Mouse (Mus musculus): Measurements from ENCODE around the gene Gpr162. TPM values are rescaled to one million over a fixed set of nuclear protein-coding genes. Genes with fewer than 3 reads are reported as not detected.
"Not testable (repeated sequence)": the region's sequence is repeated elsewhere in the genome, so short reads cannot be mapped to it uniquely, and the experiment has no call there.

Gene Gpr162
- under 1 TPM; 0.23 to 0.32 TPM for total RNA-seq (2021)
- long read RNA-seq, experiment 1 = 0 reads
- long read RNA-seq, experiment 2 = 0 reads

- peak; percentile 56 for DNase-seq
These were observed at the start of gene Gpr162 for GRCm38 (mm10) chr6:124863658-124864298. Gene Gpr162, minus strand, starts transcription at chr6:124863983.

DNA sequence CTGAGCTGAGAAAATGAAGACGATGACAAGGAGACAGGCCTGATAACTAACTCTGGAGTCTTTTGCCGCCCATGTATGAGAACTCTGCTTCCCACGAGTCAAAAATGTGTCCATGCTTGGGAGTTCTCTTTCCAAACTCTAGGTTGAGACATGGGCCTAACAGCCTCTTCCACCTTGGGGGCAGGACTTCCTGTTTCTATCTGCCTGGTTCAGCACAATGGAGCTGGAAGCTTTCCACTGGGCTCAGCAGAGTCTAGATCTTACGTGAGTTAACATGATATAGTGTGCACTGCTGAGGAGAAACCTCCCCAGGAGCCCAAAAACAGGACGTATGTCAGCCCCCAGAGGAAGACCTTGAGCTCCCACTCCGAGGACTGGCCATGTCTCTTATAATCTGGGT is 49.4 kb upstream of the Gpr162 start:
- no peak for DNase-seq

DNA sequence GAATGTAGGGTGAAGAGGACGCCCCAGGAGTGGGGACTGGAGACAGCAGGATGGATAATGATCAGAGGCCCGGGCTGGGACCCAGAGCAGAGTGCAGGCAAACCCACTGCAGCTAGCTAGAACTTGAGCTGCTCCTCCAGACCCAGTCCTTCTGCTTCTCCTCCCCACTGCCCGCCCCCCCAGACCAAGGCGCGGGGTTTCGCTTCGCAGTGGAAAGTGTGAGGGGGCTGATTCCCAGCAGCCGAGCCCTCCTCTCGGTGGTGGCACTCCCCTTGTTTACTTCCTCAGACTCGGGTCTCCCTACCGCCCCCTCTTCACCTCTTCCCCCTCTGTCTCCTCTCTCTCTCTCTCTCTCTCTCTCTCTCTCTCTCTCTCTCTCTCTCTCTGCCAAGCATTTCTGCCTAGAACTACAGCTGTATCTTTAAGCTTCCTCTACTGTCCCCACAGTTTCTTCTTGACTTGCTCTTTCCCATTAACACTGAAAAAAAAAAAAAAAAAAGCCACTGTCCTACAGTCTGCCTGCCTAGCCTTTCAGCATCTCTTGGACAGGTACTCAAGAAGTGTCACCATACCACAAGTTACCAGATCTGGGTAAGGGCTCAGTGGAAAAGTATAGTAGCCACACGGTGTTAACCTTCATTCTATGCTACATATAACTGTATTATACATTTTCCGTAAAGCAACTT is 47.9 kb upstream of the Gpr162 start, which contains the start of gene Lag3:
Gene Lag3, minus strand, starts transcription at position 173 of the 686 bp plus-strand sequence.
- no peak for DNase-seq

DNA sequence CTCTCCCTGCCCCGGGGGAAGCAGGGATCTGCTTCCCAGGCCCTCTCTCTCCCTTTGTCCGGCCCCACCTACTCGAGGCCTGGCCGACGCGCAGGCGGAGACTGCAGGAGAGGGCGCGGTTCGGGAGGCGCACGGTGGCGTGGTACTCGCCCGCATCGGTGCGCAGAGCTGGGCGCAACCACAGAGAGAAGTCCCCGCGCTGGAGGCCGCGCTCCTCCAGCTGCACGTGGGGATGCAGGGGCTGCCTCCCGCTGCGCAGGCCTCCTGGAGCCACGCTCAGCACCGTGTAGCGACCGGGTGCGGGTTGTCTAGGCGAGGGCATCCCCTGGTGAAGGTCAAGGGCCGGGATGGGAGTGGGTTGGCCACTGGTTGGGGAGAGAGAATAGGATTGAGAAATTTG is 46.2 kb upstream of the Gpr162 start:
- DNase-seq = no peak

DNA sequence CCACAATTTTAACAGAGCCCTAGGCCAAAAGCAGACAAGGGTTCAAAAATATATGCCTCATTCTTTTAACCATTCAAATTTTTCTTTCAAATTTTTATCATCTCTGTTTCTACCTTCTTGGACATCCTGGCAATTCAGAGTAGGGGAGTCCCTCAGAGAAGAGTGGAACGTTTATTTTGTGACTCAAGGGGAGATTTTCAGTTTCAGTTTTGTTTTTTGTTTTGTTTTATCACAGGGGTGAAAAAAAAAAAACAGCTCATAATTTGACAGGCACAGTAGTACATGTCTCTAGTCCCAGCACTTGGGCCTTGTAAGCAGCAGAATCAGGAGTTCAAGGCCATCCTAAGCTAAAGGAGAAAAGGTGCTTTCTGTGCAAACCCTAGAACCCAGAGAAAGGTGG is 44.0 kb upstream of the Gpr162 start:
- DNase-seq = no peak

GRCm38 (mm10) chr6:124904991-124905860 is 41.4 kb upstream of the Gpr162 start:
- no peak for DNase-seq

GRCm38 (mm10) chr6:124904161-124904981 is 40.6 kb upstream of the Gpr162 start:
- DNase-seq = peak; percentile 78

GRCm38 (mm10) chr6:124903580-124904151 is 39.9 kb upstream of the Gpr162 start:
- peak; percentile 91 for DNase-seq

DNA sequence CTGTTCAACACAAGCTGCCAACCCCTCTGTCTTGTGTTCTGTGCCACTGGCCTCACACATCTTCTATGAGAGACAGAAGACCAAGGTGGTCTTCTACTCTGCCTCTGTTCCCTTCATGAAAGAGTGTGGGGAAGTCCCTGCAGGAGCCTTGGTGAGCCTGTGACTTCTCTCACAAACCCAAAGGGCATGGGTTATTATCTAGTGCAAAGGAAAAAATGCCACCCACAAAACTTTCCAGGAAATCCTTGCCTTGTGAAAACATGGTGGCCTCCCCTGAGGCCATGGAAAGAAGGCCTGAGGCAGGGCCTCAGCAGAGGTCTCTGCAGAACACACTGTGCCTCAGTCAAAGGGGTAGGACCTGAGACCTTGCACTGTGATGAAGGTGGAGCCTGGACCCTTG is 38.1 kb upstream of the Gpr162 start:
- DNase-seq = no peak

DNA sequence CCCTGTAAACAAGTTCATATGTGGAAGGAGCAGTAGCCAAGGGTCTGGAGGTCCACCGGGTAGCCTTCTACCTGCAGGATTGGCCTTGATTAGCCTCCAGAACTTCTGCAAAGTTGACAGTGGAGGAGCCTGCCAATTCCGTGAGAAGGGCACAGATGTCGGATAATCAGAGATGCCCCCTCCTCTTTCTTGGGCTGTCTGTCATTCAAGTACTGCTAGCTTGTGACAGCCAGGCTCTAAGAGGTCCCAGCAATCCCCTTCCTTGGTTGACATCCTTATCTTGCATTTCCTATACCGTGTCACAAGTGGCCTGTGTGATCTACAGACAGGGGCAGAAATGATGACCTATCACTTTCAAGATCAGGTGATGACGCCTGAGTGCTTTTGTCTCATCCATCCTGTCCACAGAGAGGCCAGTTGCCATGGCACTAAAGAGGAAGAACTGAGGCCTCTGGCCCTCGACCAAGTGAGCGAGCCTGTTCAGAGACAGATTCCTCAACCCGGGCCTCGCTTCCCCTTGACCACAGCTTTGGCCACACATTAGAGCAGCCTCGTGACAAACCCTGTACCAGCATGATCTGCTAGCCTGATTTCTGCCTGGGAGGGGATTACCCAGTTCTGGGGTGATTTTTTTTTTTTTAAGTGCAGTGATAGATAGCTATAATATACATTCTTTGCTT is 37.2 kb upstream of the Gpr162 start:
- DNase-seq = no peak

GRCm38 (mm10) chr6:124900056-124900800 is 36.4 kb upstream of the Gpr162 start:
- DNase-seq = no peak

GRCm38 (mm10) chr6:124898359-124898758 is 34.6 kb upstream of the Gpr162 start:
- no peak for DNase-seq

DNA sequence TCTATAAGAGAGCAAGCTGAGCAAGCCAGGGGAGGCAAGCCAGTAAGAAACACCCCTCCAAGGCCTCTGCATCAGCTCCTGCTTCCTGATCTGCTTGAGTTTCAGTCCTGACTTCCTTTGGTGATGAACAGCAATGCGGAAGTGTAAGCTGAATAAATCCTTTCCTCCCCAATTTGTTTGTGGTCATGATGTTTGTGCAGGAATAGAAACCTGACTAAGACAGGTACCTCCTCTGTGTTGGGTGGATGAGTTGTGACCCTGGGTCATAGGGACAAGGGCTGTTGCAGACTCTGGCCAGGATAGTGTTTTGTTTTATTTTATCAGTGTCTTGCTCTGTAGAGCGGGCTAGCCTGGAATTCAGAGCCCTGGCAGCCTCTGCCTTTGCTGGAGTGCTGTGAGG is 30.3 kb upstream of the Gpr162 start:
- DNase-seq = not testable (repeated sequence)

- DNase-seq = no peak
These were observed 27.2 kb upstream of the Gpr162 start for GRCm38 (mm10) chr6:124890997-124891396.

DNA sequence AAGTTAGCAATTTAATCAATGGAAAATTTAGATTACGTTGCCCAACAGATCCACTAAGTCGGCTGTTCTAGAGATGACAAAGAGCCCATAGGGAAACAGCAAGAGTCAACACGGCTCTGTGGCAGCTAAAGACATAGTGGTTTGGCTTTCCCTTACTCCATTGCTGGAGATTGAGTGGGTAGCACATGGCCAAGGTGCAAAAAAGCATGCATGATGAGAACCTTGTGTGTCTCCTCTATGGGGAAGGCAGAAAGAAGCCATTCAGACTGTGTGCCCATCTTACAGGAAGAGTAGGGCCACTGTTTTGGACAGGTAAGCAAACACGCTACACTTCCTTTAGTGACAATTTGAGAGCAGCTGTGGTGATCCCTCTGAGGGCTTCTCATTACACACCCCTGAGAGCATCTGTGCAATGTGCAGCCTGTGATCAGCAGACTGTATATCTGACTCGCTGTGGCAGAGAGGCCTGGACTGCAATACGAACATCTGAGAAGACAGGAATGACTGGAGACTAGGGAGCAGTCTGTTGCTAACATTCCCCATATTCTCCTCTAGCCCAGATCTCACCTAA is 24.9 kb upstream of the Gpr162 start:
- DNase-seq = no peak

GRCm38 (mm10) chr6:124887986-124888385 is 24.2 kb upstream of the Gpr162 start, which contains the start of gene Cd4:
Gene Cd4, minus strand, starts transcription at chr6:124888221.
- DNase-seq = no peak

DNA sequence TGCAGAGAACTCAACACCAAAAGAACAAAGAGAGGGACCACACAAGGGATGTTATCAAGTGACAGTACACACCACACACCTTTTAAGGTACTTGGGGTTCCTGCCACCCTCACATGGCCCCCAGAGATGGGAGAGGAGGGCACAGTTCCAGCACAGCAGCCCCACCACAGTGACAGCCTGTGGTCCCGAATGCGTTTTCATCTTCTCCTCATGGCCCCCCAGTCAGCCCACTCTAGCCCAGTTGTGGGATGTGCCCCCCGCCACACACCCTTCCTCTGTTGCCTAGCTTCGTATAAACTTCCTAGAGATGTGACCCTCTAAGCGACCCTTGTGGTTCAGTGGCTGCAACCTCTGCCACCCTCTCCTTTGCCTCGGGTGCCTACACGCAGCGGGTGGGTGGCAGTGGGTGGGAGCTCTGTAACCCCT is 22.2 kb upstream of the Gpr162 start:
- DNase-seq = no peak

DNA sequence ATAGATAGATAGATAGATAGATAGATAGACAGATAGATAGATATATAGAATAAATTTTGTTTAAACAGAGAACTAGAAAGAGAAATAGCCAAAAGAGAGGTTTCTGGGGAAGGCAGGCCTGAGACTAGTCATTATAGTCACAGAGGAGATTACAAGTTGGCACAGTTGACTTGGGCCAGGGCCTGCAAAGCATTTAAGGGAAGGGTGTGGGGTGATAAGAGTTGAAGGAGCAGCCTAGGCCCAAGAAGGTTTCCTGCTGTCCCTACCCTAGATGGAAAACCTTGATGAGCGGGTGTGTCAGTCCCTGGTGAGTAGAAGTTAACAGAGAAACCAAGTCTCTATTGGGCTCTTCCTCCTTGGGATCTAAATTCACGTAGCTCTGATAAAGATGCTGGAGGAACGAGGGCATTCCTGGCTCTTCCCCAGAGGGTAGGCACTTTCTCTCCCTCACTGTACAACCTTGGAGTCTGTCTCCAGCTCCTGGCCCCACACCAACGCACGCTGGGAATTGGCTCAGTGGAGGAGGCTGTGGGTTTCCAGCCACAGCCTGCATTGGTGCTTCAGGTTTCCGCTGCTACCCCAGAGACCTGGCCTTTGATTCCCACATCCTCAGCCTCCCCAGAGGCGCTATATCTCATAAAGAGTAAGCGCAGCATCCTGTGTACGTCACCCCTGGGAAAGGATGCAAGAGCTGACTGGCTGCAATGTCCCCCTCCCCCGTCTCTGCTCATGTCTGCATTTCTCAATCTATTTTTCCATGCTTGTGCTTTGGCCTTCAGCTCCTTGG is 21.1 kb upstream of the Gpr162 start:
- no peak for DNase-seq

GRCm38 (mm10) chr6:124883351-124883750 is 19.6 kb upstream of the Gpr162 start:
- DNase-seq = no peak
